Mouse (Mus musculus) adipocyte (in vitro differentiated cells): Measurements from ENCODE around the gene Cdkl1.
A peak's percentile ranks its signal among the peaks of the same experiment; 100 is the strongest.

Experiments used
- DNase-seq: peaks from one replicate; pipeline ENCODE4 v3.0.0-alpha.2; 2016; ENCODE audit warnings: low spot score

Gene Cdkl1

GRCm38 (mm10) chr12:69744138-69744537, 46.9 kb downstream of the Cdkl1 start:
- no peak for DNase-seq

- no peak for DNase-seq
Measured at GRCm38 (mm10) chr12:69741965-69742364, 49.1 kb downstream of the Cdkl1 start.

GRCm38 (mm10) chr12:69733923-69734322, 57.1 kb downstream of the Cdkl1 start:
- no peak for DNase-seq

DNA sequence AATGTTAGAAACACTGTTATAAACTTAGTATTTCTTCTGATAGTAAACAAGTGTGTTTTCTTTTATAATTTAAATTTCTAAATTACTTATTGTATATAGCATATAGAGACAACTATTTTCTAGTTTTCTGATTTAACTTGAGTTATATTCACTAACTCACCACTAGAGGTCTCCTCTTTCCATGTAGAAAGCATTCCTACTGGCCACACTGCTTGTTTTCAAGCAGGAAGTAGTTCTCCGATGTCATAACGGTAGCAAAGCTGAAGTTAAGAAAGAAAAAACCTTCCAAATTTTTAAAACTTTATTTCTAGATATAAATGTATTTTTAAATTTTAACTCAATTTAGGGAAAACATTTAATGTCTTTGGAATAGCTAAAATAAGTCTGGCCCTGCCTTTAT, 57.5 kb downstream of the Cdkl1 start:
- DNase-seq = peak; percentile 60

DNA sequence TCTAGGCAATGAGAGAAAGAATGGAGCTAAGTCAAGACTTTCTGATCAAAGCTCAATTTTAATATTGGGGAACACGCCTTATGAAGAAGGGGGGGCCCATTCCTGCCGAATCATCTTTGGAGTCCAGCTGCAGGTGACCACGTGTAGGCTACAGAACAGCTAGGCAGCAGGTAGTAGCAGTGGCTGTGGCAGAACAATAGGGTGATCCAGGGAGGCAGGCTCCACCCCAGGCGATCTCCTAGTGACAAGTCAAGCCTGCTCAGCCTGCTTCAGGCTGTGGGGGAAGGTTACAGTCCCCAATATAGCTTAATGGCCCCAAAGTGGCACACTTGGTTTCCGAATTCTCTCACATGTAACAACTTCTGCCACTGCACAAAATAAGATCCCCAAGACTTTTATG, 58.8 kb downstream of the Cdkl1 start:
- no peak for DNase-seq

GRCm38 (mm10) chr12:69730306-69730705, 60.8 kb downstream of the Cdkl1 start:
- no peak for DNase-seq

DNA sequence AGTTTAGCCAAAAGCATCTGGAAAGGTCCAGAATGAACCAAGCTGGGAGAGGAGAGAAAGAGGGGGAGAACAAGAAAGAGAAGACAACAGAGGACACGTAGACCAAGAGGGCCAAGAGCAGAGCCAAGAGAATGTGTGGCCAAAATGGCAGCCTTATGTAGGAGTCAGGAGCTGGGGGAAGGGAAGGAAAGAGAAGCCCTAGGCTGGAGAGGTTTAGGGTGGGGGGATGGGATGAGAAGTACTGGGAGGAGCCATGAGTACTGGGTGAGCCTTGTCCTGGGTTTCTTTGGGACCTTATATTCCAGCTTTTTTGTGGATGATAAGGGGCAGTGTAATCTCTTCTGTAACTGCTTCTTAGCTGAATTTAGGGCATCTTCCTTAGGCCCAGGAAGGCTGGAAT, 61.8 kb downstream of the Cdkl1 start:
- DNase-seq = no peak

DNA sequence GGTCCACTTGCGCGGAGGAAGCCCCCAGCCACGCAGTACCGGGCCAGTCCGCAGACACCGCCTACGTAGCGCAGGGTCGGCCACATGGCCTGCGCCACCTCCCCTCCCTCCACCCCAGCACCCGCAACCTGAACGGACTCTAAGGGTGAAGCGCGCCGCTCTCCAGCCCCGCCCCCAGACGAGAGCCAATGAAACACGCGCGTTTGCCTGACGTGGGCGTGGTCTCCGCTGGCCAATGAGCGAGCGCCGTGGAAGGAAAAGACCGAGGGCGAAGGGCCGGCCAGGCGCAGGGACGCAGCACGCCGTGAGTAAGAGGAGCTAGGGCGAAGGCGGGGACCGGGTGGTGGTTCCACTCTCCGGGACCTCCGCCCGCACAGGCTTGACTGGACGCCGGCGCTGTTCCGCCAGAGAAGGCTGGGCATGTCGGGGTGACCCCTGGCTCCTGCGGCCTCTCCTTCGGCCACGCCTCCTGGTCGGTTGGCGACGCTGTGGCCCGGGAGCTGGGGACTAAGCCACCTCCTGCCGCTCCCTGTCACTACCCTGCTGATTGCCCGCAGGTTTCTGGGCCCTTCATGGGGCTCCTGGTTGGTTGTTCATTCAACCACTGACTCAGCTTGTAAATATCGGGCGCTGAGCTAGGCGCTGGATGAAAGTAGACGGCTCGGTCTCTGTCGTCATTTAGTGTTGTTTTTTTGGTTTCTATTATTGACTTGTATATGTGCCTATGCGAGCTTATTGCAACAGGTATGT, 66.2 kb downstream of the Cdkl1 start, which contains the start of the genes L2hgdh and Atp5s:
L2hgdh (minus strand) TSS at position 163 of the 750 bp plus-strand sequence.
Atp5s (plus strand) TSS at position 240 of the 750 bp plus-strand sequence.
- peak; percentile 96 for DNase-seq

GRCm38 (mm10) chr12:69724018-69724710, 66.9 kb downstream of the Cdkl1 start:
- peak; percentile 29 for DNase-seq

- no peak for DNase-seq
Measured at GRCm38 (mm10) chr12:69723376-69723775, 67.7 kb downstream of the Cdkl1 start.

DNA sequence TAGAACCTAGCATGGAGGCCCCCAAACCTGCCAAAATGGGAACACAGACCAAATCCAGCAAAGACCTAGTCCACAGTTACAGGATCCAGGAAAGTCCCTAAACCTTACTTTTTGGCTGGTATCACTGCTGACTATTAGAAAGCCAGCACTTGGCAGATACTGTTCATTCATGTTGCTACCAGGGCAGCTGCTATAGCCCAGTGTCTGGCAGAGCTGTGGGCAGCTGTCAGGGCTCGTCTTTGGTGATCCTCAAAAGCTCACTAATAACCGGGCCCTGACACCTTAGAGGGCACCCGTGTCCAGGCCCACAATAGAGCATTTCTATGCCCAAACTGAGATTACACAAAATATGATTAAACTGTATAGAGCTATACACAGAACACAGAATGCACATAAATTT, 68.2 kb downstream of the Cdkl1 start:
- DNase-seq = no peak

- no peak for DNase-seq
Measured at GRCm38 (mm10) chr12:69713628-69714027, 77.4 kb downstream of the Cdkl1 start.

DNA sequence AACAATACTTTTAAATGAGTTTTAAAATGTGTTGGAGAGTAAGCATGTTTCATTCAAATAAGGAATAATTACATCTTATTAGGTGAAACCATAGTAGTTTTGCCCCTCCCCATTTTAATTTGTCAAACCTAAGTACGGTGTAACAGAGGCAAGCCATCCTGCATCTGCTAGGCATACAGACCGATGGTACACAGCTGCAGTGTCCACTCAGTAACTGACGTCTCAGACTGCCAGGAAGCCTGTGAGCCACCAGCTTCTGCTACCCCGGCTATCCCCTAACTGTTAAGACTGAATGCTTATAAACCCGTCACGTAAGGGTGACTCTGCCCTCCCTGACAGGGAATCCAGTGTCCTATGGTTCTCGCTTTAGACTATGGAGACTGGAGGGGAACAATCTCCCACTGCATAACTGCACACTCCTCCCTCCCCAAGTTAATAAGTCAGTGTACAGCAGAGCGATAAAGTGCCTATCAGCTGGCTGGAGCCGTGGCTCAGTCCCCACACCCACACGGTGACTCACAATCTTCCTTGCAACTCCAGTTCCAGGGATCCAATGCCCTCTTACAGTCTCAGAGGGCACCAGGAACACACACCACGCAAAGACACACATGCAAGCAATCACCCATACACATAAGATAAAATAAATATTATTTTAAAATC, 86.1 kb downstream of the Cdkl1 start:
- no peak for DNase-seq

GRCm38 (mm10) chr12:69698352-69698751, 92.7 kb downstream of the Cdkl1 start:
- no peak for DNase-seq
